Mouse (Mus musculus) neural tube, embryonic 11.5 days (tissue): ENCODE measurements around the gene Iqcf4. TPM values are rescaled to one million over a fixed set of nuclear protein-coding genes. Genes with fewer than 3 reads are reported as not detected.

ENCODE experiments used
- ATAC-seq: fragments of 200-750 bp; cut with Nextera tagmentation; 2 replicates; pipeline ENCODE4 v1.8.0; 2017; ENCODE audit warnings: moderate number of reproducible peaks, mild to moderate bottlenecking, moderate TSS enrichment, moderate library complexity; ENCODE audit not compliant: insufficient read depth, low FRiP score, low TSS enrichment
- DNase-seq: peaks from one replicate; pipeline ENCODE4 v3.0.0-alpha.2; 2015; ENCODE audit warnings: low spot score
- H3K27ac ChIP-seq: fragments of 300-500 bp; sonication (generic); 2 replicates; pipeline ENCODE4 v1.5.1; 2014; ENCODE audit warnings: low read depth, mild to moderate bottlenecking, low read length
- H3K27me3 ChIP-seq: fragments of 300-500 bp; sonication (generic); 2 replicates; pipeline ENCODE4 v1.6.1; 2014; ENCODE audit warnings: mild to moderate bottlenecking, low read length, mixed read lengths; ENCODE audit not compliant: control insufficient read depth, insufficient read depth
- H3K36me3 ChIP-seq: fragments of 300-500 bp; sonication (generic); 2 replicates; pipeline ENCODE4 v1.6.1; 2014; ENCODE audit warnings: mild to moderate bottlenecking, low read length, moderate library complexity, mixed read lengths; ENCODE audit not compliant: control insufficient read depth, insufficient read depth
- H3K4me1 ChIP-seq: fragments of 300-500 bp; sonication (generic); 2 replicates; pipeline ENCODE4 v1.6.1; 2014; ENCODE audit warnings: low read length, mixed read lengths; ENCODE audit not compliant: control insufficient read depth, insufficient read depth
- H3K4me2 ChIP-seq: fragments of 300-500 bp; sonication (generic); 2 replicates; pipeline ENCODE4 v1.6.1; 2014; ENCODE audit warnings: low read depth, mild to moderate bottlenecking, moderate library complexity
- H3K4me3 ChIP-seq: fragments of 300-500 bp; sonication (generic); 2 replicates; pipeline ENCODE4 v1.5.1; 2014; ENCODE audit warnings: low read depth, low read length
- H3K9ac ChIP-seq: fragments of 300-500 bp; sonication (generic); 2 replicates; pipeline ENCODE4 v1.6.1; 2014; ENCODE audit warnings: mild to moderate bottlenecking, low read length
- H3K9me3 ChIP-seq: fragments of 300-500 bp; sonication (generic); 2 replicates; pipeline ENCODE4 v1.6.1; 2016; ENCODE audit warnings: low read length; ENCODE audit not compliant: control insufficient read depth
- WGBS: fragments of 180-500 bp; shearing (Covaris S2); extraction: QIAGEN DNeasy Blood & Tissue Kit; methylation state at CpG from one replicate; pipeline ENCODE4 v1.1.7; 2014; 5-methylcytosine and 5-hydroxymethylcytosine counted together
- polyA plus RNA-seq: library from polyadenylated mRNA; unstranded; fragments of >200 nt; fragmentation: Nextera tagmentation; extraction: Ambion mirVana; gene quantifications from 2 replicates; pipeline ENCODE4 v1.2.1, GENCODE M21; 2014

Iqcf4 gene
- polyA plus RNA-seq, 1 experiment from 2014 or later = not detected

DNA sequence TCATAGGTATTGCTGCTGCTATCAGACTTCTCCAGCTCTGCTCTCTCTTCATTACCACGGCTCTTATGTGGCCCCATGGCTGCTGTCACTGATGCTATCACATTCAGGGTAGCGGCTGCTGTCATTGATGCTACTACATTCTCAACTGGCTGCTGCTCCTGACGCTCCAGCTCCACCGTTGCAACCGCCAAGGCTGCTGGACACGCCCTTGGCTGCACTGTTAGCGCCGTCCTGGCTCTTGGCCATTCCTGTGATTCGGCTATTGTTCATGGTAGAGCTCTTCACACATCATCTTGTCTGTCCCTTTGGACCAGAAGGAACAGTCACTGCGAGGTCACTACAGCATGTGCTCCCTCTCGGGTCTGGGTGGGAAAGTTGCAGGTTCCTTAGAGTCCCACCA, 8.5 kb downstream of the Iqcf4 start:
- no peak overlapping the region for H3K4me2 ChIP-seq
- WGBS = 93% methylated on average over 11 of the region's 11 CpGs

GRCm38 (mm10) chr9:106561531-106561930, 9.3 kb downstream of the Iqcf4 start, which contains the start of gene Iqcf3:
Gene Iqcf3 (minus strand): TSS chr9:106561631.
- no peak for ATAC-seq

More for the DNA sequence above, 8.5 kb downstream of the Iqcf4 start:
- Histone ChIP-seq H3K36me3 (no peaks in the 10 kb centered on the region), H3K4me3 (no peak overlapping the region), H3K4me1 (no peaks in the 10 kb centered on the region), H3K9me3 (no peaks in the 10 kb centered on the region), H3K27me3 (no peaks in the 10 kb centered on the region), H3K27ac (no peak overlapping the region), H3K9ac (no peak overlapping the region)
- no peak for ATAC-seq
- no peak for DNase-seq

DNA sequence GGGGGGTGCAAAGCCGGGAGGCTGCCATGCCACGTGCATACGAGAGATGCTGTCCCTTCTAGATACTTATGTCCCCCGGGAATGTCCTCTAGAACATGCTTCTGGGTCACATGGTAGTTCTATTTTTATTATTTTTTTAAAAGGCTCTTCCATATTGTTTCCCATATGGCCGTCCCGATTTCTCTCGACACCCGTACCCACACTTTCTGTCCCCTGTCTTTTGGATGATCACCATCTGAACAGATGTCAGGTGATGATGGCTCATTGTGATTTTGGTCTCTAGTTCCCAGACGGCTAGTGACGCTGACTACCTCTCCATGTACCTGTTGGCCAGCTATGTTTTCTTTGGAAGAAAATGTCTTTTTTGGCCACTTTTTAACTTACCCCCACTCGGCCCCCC, 35.8 kb downstream of the Iqcf4 start:
- no peaks in the 10 kb centered on the region for H3K27me3 ChIP-seq
- DNase-seq = no peak
- 92% methylated on average over 11 of the region's 11 CpGs for WGBS

More at GRCm38 (mm10) chr9:106561531-106561930, 9.3 kb downstream of the Iqcf4 start, which contains the start of gene Iqcf3:
- Histone ChIP-seq H3K4me2 (no peak within 1 kb of the TSS), H3K27me3 (no peaks in the 10 kb centered on the region), H3K9me3 (no peaks in the 10 kb centered on the region), H3K4me3 (no peak within 1 kb of the TSS), H3K36me3 (no peaks in the 10 kb centered on the region), H3K4me1 (no peaks in the 10 kb centered on the region), H3K9ac (no peak within 1 kb of the TSS), H3K27ac (no peak within 1 kb of the TSS)
- DNase-seq = no peak
- WGBS = 92% methylated on average over 5 of the region's 5 CpGs

DNA sequence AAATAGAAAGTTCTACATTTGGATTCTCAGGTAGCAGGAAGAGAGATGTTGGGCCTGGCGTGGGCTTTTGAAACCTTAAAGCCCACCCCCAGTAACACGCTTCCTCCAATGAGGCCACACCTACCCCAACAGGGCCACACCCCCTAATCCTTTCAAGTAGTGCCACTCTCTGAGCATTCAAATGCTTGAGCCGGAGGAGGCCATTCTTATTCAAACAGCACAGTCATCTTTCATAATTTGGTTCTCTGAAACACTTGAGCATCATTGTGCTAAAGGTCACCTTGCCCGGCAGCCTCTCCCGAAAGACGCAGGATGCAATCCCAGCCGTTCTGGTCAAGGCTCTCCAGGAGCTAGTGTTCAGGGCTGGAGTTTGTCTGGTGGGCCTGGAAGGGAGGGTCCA, 36.5 kb downstream of the Iqcf4 start:
- no peaks in the 10 kb centered on the region for H3K27me3 ChIP-seq
- 93% methylated on average over 7 of the region's 7 CpGs for WGBS
- H3K9me3 ChIP-seq = no peaks in the 10 kb centered on the region
- H3K4me3 ChIP-seq = no peak overlapping the region
- H3K4me2 ChIP-seq = no peak overlapping the region
- H3K36me3 ChIP-seq = no peaks in the 10 kb centered on the region
- H3K27ac ChIP-seq = no peak overlapping the region
- no peak for ATAC-seq
- H3K9ac ChIP-seq = no peak overlapping the region
- H3K4me1 ChIP-seq = no peaks in the 10 kb centered on the region
- DNase-seq = no peak

More for the DNA sequence above, 35.8 kb downstream of the Iqcf4 start:
- H3K4me3 ChIP-seq = no peak overlapping the region
- H3K9me3 ChIP-seq = no peaks in the 10 kb centered on the region
- H3K4me1 ChIP-seq = no peaks in the 10 kb centered on the region
- ATAC-seq = no peak
- H3K36me3 ChIP-seq = no peaks in the 10 kb centered on the region
- no peak overlapping the region for H3K27ac ChIP-seq
- H3K4me2 ChIP-seq = no peak overlapping the region
- no peak overlapping the region for H3K9ac ChIP-seq

GRCm38 (mm10) chr9:106531833-106532232, 39.0 kb downstream of the Iqcf4 start:
- Histone ChIP-seq H3K27ac (no peak overlapping the region), H3K4me2 (no peak overlapping the region), H3K4me1 (no peaks in the 10 kb centered on the region), H3K9me3 (no peaks in the 10 kb centered on the region), H3K36me3 (no peaks in the 10 kb centered on the region), H3K27me3 (no peaks in the 10 kb centered on the region), H3K9ac (no peak overlapping the region), H3K4me3 (no peak overlapping the region)
- DNase-seq (no peak), ATAC-seq (no peak)
- WGBS = 24% methylated on average over 3 of the region's 3 CpGs

- no peaks in the 10 kb centered on the region for H3K36me3 ChIP-seq
- H3K4me1 ChIP-seq = no peaks in the 10 kb centered on the region
- DNase-seq (no peak), ATAC-seq (no peak)
- no peak overlapping the region for H3K27ac ChIP-seq
- 81% methylated on average over 8 of the region's 8 CpGs for WGBS
- H3K4me3 ChIP-seq = no peak overlapping the region
- no peak overlapping the region for H3K9ac ChIP-seq
- H3K27me3 ChIP-seq = no peaks in the 10 kb centered on the region
- no peak overlapping the region for H3K4me2 ChIP-seq
- H3K9me3 ChIP-seq = no peaks in the 10 kb centered on the region
Observed at GRCm38 (mm10) chr9:106519909-106520308, 50.9 kb downstream of the Iqcf4 start.

DNA sequence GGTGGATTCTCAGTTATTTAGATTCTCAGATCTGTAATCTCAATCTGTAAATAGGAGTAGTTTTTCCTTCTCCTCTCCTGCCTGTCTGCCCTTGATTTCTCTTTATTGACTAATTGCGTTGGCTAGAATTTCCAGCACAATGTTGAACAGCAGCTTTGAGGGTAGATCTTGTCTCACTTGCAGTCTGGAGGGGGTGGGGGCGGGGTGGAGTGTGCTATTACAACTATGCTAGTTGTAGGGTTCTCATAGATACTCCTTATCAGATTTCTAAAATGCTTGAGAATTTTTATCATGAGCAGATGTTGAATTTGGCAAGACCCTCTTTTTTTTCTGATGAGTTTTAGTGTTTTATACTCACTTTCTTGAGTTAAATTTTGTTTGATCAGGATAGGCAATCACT, 51.4 kb downstream of the Iqcf4 start:
- DNase-seq (no peak), ATAC-seq (no peak)
- no peak overlapping the region for H3K4me2 ChIP-seq
- no peak overlapping the region for H3K9ac ChIP-seq
- H3K4me3 ChIP-seq = no peak overlapping the region
- no peaks in the 10 kb centered on the region for H3K27me3 ChIP-seq
- 82% methylated on average over 2 of the region's 2 CpGs for WGBS
- H3K36me3 ChIP-seq = no peaks in the 10 kb centered on the region
- H3K27ac ChIP-seq = no peak overlapping the region
- H3K9me3 ChIP-seq = no peaks in the 10 kb centered on the region
- H3K4me1 ChIP-seq = no peaks in the 10 kb centered on the region

Other genes with a start within 250 kb of the Iqcf4 start
- gene Dusp7, start 202.4 kb downstream of the Iqcf4 start, polyA plus RNA-seq = 28.1 and 28.7 TPM in 2 replicates
- 844 and 856 TPM in 2 replicates for gene Rpl29, start 141.5 kb downstream of the Iqcf4 start, polyA plus RNA-seq
- gene Acy1, start 132.7 kb downstream of the Iqcf4 start, polyA plus RNA-seq = 32.1 and 33.4 TPM in 2 replicates
- 7.3 and 7.5 TPM in 2 replicates for gene Abhd14b, start 123.5 kb downstream of the Iqcf4 start, polyA plus RNA-seq
- 33.9 and 38.6 TPM in 2 replicates for gene Abhd14a, start 123.3 kb downstream of the Iqcf4 start, polyA plus RNA-seq
- gene Pcbp4, start 117.7 kb downstream of the Iqcf4 start, polyA plus RNA-seq = 267 and 278 TPM in 2 replicates
- gene Gpr62, start 105.1 kb downstream of the Iqcf4 start, polyA plus RNA-seq = 0.20 and 0.23 TPM in 2 replicates
- 45.5 and 48.1 TPM in 2 replicates for gene Rrp9, start 95.0 kb downstream of the Iqcf4 start, polyA plus RNA-seq
- gene Parp3, start 94.0 kb downstream of the Iqcf4 start, polyA plus RNA-seq = 0.98 and 1.6 TPM in 2 replicates
- not detected in 2 replicates for gene Iqcf1, start 71.0 kb downstream of the Iqcf4 start, polyA plus RNA-seq
- gene Iqcf5, start 56.4 kb downstream of the Iqcf4 start, polyA plus RNA-seq = not detected in 2 replicates
- not detected in 2 replicates for gene Iqcf3, start 9.4 kb downstream of the Iqcf4 start, polyA plus RNA-seq
- gene Iqcf6, start 55.6 kb upstream of the Iqcf4 start, polyA plus RNA-seq = not detected in 2 replicates
- gene Grm2, start 85.1 kb upstream of the Iqcf4 start, polyA plus RNA-seq = 20.6 and 26.1 TPM in 2 replicates
- gene Tex264, start 114.9 kb upstream of the Iqcf4 start, polyA plus RNA-seq = 31.8 and 38.5 TPM in 2 replicates
- 6.1 and 7.4 TPM in 2 replicates for gene Rad54l2, start 218.2 kb upstream of the Iqcf4 start, polyA plus RNA-seq